Mouse (Mus musculus) intestine, embryonic 14.5 days (tissue): ENCODE measurements around the gene Vamp4. TPM values are rescaled to one million over a fixed set of nuclear protein-coding genes. Genes with fewer than 3 reads are reported as not detected.

Experiments
- ATAC-seq: fragments of 200-750 bp; cut with Nextera tagmentation; replicated peaks from 2 replicates; pipeline ENCODE4 v1.8.0; 2017; ENCODE audit warnings: low read depth, moderate number of reproducible peaks, moderate TSS enrichment, moderate library complexity; ENCODE audit not compliant: low FRiP score, low TSS enrichment
- DNase-seq: peaks from one replicate; pipeline ENCODE4 v3.0.0-alpha.2; 2018; ENCODE audit warnings: low spot score
- H3K27ac ChIP-seq: fragments of 300-500 bp; sonication (generic); 2 replicates; pipeline ENCODE4 v1.5.1; 2014; ENCODE audit warnings: low read depth, mild to moderate bottlenecking, control low read depth
- H3K27me3 ChIP-seq: fragments of 300-500 bp; sonication (generic); replicated peaks from 2 replicates; pipeline ENCODE4 v1.6.1; 2014; ENCODE audit warnings: low read length, control low read depth; ENCODE audit not compliant: control insufficient read depth, insufficient read depth
- H3K36me3 ChIP-seq: fragments of 300-500 bp; sonication (generic); 2 replicates; pipeline ENCODE4 v1.6.1; 2014; ENCODE audit warnings: low read length, control low read depth; ENCODE audit not compliant: control insufficient read depth, insufficient read depth
- H3K4me1 ChIP-seq: fragments of 300-500 bp; sonication (generic); replicated peaks from 2 replicates; pipeline ENCODE4 v1.6.1; 2014; ENCODE audit warnings: low read length, control low read depth, mixed read lengths; ENCODE audit not compliant: control insufficient read depth, insufficient read depth
- H3K4me2 ChIP-seq: fragments of 300-500 bp; sonication (generic); 2 replicates; pipeline ENCODE4 v1.6.1; 2014; ENCODE audit warnings: low read length
- H3K4me3 ChIP-seq: fragments of 300-500 bp; sonication (generic); 2 replicates; pipeline ENCODE4 v1.5.1; 2014; ENCODE audit warnings: low read depth, low read length, control low read depth, mixed read lengths
- H3K9ac ChIP-seq: fragments of 300-500 bp; sonication (generic); 2 replicates; pipeline ENCODE4 v1.6.1; 2014; ENCODE audit warnings: mild to moderate bottlenecking, low read length
- H3K9me3 ChIP-seq: fragments of 300-500 bp; sonication (generic); 2 replicates; pipeline ENCODE4 v1.6.1; 2016; ENCODE audit warnings: low read length, control low read depth; ENCODE audit not compliant: control insufficient read depth
- WGBS: fragments of 180-500 bp; shearing (Covaris S2); extraction: QIAGEN DNeasy Blood & Tissue Kit; methylation state at CpG from one replicate; pipeline ENCODE4 v1.1.7; 2014; 5-methylcytosine and 5-hydroxymethylcytosine counted together
- polyA plus RNA-seq: library from polyadenylated mRNA; unstranded; fragments of >200 nt; fragmentation: Nextera tagmentation; extraction: Ambion mirVana; gene quantifications from 2 replicates; pipeline ENCODE4 v1.2.1, GENCODE M21; 2014

The Vamp4 gene
- polyA plus RNA-seq, 1 experiment from 2014 or later = 49.2 TPM

DNA sequence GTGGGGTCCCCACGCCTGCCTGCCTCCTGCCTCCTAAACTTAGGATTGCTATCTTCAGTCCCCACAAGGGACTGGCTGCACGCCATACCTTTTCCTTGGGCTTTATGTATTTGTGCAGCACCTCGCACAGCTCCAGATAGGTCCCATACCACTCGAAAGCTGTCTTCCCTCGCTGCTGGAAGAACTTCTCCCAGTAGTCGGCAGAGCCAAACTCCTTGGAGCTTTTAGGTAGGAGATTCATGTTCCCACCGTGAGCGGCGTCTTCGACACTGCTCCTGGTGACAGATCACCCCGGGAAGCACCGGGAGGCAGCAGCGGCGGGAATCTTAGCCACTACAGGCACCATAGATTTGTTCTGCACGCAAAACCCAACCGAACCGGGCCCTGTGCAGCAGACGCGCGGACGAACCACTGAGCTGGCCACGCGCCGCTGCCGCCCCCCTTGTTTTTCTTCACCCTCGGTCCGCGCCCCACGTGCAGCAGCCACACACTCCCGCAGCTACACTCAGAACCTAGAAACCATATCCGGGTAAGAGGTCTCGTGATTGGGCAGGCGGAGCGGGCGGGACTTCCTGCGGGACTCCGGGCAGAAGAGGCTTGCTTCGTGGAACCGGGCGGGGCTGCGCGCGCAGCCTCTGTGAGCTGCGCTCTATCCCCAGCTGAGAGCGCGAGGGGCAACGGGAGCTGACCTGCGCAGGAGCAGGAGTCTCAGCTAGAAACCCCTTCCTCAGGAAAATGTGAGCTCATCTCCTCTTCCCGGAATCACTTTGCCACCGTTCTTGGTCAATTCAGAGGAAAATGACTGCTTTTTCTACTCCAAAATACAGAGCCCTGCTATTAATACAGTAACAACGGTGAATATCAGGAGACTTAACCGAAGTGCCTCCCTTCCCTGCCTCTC, 22.0 kb upstream of the Vamp4 start, which contains the start of gene Mettl13:
Gene Mettl13 (minus strand): TSS at position 536 of the 901 bp plus-strand sequence.
- H3K4me2 ChIP-seq = peak within 1 kb of the TSS; percentile 95
- H3K9ac ChIP-seq = peak within 1 kb of the TSS; percentile 75
- peaks cover 31% of the 10 kb centered on the region for H3K36me3 ChIP-seq
- H3K27me3 ChIP-seq = no peaks in the 10 kb centered on the region
- peak within 1 kb of the TSS; percentile 62 for H3K4me3 ChIP-seq
- H3K27ac ChIP-seq = peak within 1 kb of the TSS; percentile 36
- DNase-seq (peak; percentile 90), ATAC-seq (peak; percentile 98)
- WGBS = under 1% methylated on average over 52 of the region's 52 CpGs
- no peaks in the 10 kb centered on the region for H3K9me3 ChIP-seq
- peaks cover 12% of the 10 kb centered on the region; the same call in 1 of the 2 replicates for H3K4me1 ChIP-seq

DNA sequence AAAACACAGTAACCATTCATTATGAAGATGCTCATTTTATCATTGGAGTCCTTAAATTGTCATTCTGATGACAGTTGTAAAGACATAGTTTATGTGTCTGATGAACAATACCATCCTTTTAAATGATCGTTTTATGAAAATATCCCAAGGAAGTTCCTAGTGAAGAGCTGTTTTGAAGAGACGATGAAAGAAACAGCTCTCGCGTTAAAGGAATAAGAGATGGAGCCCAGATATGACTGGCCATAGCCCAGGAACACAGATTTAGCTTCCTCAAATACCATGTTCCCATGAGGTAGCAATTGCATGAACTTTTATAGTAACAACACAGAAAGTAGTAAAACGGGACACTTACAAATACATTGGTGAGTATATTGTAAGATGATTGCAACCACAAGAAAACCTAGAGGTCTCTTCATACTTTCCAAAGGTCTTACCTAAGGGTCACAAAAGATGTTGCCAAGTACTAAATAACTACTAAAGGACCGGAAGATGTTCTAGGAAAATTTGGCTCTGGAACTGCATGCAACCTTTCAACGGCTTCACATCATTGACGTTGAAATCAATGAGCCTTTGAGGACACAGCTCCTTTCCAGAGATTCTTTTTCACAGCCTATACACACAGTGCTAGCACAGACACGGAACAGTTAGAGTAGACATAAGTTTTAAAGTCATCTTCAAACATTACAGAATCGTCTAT, 21.2 kb upstream of the Vamp4 start:
- Histone ChIP-seq H3K4me2 (peak overlapping the region; percentile 95), H3K36me3 (peaks cover 23% of the 10 kb centered on the region), H3K9me3 (no peaks in the 10 kb centered on the region), H3K4me3 (peak overlapping the region; percentile 62), H3K27me3 (no peaks in the 10 kb centered on the region), H3K4me1 (peaks cover 12% of the 10 kb centered on the region; the same call in 1 of the 2 replicates), H3K9ac (peak overlapping the region; percentile 75), H3K27ac (peak overlapping the region; percentile 36)
- whole genome bisulfite sequencing = 67% methylated on average over 10 of the region's 10 CpGs
- no peak for DNase-seq
- ATAC-seq = no peak

DNA sequence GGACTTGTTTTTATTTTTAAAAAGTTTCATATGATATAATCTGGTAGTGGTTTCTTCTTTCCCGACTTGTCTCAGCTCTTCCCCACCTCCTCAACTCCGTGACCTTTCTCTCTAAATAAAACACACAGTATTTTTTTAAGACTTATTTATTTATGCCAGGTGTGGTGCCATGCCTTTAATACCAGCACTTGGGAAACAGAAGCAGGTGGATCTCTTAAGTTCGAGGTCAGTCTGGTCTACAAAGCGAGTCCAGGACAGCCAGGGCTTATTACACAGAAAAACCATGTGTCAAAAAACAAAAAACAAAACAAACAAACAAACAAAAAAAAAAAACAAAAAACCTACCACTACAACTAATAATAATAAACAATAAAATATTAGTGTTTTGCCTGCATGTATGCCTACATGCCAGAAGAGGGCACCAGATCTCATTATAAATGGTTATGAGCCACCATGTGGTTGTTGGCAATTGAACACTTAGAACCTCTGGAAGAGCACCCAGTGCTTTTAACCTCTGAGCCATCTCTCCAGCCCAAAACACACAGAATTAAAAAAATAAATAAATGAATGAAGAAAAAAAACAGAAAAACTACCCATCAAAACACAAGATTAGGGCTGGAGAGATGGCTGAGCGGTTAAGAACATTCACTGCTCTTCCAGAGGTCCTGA, 20.6 kb upstream of the Vamp4 start:
- WGBS = 78% methylated on average over 5 of the region's 5 CpGs
- H3K4me1 ChIP-seq = peaks cover 12% of the 10 kb centered on the region; the same call in 1 of the 2 replicates

DNA sequence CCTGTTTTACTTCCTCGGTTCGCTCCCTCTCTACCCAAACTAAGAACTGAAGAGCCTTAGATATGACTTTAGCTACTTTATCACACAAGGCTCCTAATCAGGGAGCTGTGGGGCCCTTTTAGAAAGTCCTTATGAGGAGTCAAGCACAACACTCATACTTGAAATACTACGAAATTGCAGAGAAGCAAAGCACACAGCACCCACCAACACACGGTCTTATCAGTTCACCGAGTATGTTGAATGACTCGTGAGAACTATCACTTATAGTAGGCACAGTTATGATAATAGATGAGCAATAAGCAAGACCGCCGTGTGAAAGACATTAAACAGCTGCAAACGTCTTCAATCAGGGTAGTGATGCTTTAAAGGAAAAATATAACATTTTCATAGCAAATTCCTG, 17.4 kb upstream of the Vamp4 start:
- DNase-seq (no peak), ATAC-seq (no peak)
- no peak overlapping the region for H3K4me2 ChIP-seq
- no peak overlapping the region for H3K4me3 ChIP-seq
- no peaks in the 10 kb centered on the region for H3K9me3 ChIP-seq
- H3K27me3 ChIP-seq = no peaks in the 10 kb centered on the region
- H3K36me3 ChIP-seq = no peaks in the 10 kb centered on the region
- H3K9ac ChIP-seq = no peak overlapping the region
- H3K27ac ChIP-seq = no peak overlapping the region
- 84% methylated on average over 9 of the region's 9 CpGs for WGBS
- H3K4me1 ChIP-seq = no peaks in the 10 kb centered on the region

More for the DNA sequence above, 20.6 kb upstream of the Vamp4 start:
- no peak for ATAC-seq
- H3K9me3 ChIP-seq = no peaks in the 10 kb centered on the region
- H3K4me2 ChIP-seq = no peak overlapping the region
- H3K9ac ChIP-seq = no peak overlapping the region
- H3K4me3 ChIP-seq = no peak overlapping the region
- peaks cover 17% of the 10 kb centered on the region for H3K36me3 ChIP-seq
- no peak overlapping the region for H3K27ac ChIP-seq
- H3K27me3 ChIP-seq = no peaks in the 10 kb centered on the region
- DNase-seq = no peak

DNA sequence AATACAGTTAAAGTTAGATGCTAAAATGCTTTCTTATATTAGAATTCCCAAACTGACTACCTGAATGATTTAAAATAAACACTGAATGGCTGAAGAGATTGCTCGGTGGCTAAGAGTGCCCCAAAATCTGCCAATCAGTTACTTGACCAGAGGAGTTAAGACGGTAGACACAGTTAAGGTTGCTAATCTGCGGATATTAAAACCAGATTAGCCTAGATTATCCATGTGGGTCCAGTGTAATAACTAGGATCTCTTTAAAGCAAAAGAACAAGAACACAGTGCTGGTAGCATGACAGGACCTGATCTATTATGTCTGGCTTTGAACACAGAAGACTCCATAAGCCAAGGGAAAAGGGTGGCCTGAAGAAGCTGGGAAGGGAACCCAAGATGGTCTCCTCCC, 16.1 kb upstream of the Vamp4 start:
- H3K9ac ChIP-seq = no peak overlapping the region
- no peak overlapping the region for H3K4me3 ChIP-seq
- no peak overlapping the region for H3K27ac ChIP-seq
- DNase-seq (no peak), ATAC-seq (no peak)
- H3K36me3 ChIP-seq = no peaks in the 10 kb centered on the region
- no peaks in the 10 kb centered on the region for H3K4me1 ChIP-seq
- 79% methylated on average over 3 of the region's 3 CpGs for WGBS
- H3K9me3 ChIP-seq = no peaks in the 10 kb centered on the region
- no peaks in the 10 kb centered on the region for H3K27me3 ChIP-seq
- no peak overlapping the region for H3K4me2 ChIP-seq

DNA sequence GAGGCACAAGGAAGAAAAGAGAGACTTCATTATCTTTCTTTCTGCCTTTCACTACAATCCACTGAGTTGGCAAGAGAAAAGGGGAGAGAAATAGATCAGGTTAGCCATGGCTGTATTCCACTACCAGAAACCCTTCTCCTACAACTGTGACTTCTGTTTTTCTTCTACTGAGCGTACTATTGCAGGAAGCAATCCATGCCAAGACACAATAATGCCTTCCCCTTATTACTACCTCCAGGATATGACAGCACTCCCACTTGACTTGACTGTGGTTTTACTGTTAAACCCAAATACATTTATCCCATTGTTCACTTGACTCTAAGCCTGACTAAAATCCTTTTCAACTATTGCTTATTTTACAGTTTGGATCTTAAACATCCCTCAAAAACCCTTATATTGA, 7.1 kb upstream of the Vamp4 start:
- Histone ChIP-seq H3K27me3 (no peaks in the 10 kb centered on the region), H3K4me1 (no peaks in the 10 kb centered on the region; the same call in 1 of the 2 replicates), H3K9me3 (no peaks in the 10 kb centered on the region), H3K4me2 (no peak overlapping the region), H3K4me3 (no peak overlapping the region), H3K9ac (no peak overlapping the region), H3K27ac (no peak overlapping the region), H3K36me3 (no peaks in the 10 kb centered on the region)
- DNase-seq (no peak), ATAC-seq (no peak)
- 82% methylated on average over 1 of the region's 1 CpGs for WGBS

DNA sequence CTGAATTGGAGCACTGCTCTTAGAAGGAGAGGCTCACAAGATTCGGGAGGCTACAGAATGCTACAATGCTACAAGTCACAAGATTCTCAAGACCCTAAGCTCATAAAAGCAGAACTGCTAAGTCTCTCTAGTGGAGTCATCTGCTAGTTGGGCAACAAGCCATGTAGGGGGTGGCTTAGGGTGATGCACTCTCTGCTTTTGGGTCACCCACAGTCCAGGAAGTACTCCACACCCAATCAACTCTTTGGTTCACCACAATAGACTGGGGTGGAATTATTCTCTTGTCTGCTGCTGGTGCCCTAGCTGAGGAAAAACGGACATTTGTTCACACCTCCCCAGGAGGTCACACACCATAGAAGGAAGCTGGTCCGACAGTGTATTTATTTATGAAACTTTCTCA, 5.3 kb upstream of the Vamp4 start:
- DNase-seq (no peak), ATAC-seq (no peak)
- WGBS = 49% methylated on average over 3 of the region's 3 CpGs
- Histone ChIP-seq H3K9me3 (no peaks in the 10 kb centered on the region), H3K4me1 (peaks cover 4% of the 10 kb centered on the region; the same call in 1 of the 2 replicates), H3K9ac (no peak overlapping the region), H3K4me2 (no peak overlapping the region), H3K36me3 (no peaks in the 10 kb centered on the region), H3K4me3 (no peak overlapping the region), H3K27ac (no peak overlapping the region), H3K27me3 (no peaks in the 10 kb centered on the region)

DNA sequence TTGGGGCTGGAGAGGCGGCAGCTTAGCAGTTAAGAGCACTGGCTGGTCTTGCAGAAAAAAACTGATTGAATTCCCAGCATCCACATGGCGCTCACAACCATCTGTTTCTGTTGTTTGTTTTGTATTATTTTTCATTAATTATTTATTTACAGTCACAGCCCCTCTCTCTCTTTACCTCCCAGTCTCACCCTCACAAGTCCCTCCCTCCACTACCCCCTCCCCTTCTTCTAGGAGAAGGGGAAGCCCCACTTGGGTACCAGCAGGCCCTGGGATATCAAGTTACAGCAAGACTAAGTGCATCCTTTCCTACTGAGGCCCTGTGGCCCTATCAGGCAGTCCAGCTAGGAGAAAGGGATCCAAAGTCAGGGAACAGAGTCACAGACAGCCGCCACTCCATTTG, 3.0 kb upstream of the Vamp4 start:
- no peak for DNase-seq
- Histone ChIP-seq H3K27me3 (no peaks in the 10 kb centered on the region), H3K4me3 (no peak overlapping the region), H3K4me1 (peaks cover 9% of the 10 kb centered on the region; the same call in 1 of the 2 replicates), H3K4me2 (no peak overlapping the region), H3K9me3 (no peaks in the 10 kb centered on the region), H3K36me3 (no peaks in the 10 kb centered on the region), H3K9ac (no peak overlapping the region), H3K27ac (no peak overlapping the region)
- WGBS = 39% methylated on average over 3 of the region's 3 CpGs
- ATAC-seq = no peak
